ENCODE assay signal across 8 mouse cellular contexts in genomic region chr2:25557221-25557963, GRCm38 (mm10). TPM values are rescaled to one million over a fixed set of nuclear protein-coding genes. Genes with fewer than 3 reads are reported as not detected.
DNase-seq lines count a peak whose midpoint lies in the region; ATAC-seq and TF ChIP-seq lines count a peak whose summit lies in the region.

Gene Edf1 (plus strand): TSS chr2:25557847.

- TF ChIP-seq POLR2A in olfactory bulb, adult 2 months (IDR thresholded peaks at IDR 0.05; ENCODE audit: insufficient read depth, low read depth, low read length): peak; percentile 77

- ATAC-seq in lung, embryonic 15.5 days (ENCODE audit: borderline replicate concordance, extremely low read depth, low FRiP score, low TSS enrichment): peak; percentile 98

- no peaks in the 10 kb centered on the region for H3K9me3 ChIP-seq in hindbrain, embryonic 10.5 days
- H3K9me3 ChIP-seq in lung, embryonic 15.5 days: no peaks in the 10 kb centered on the region

- H3K9ac ChIP-seq in lung, embryonic 15.5 days: peak within 1 kb of the TSS; percentile 95

- H3K4me2 ChIP-seq in lung, embryonic 15.5 days: peak within 1 kb of the TSS; percentile 91

- peak; percentile 12; the same call in 1 of the 2 replicates for TF ChIP-seq CTCF in olfactory bulb, adult 2 months (IDR thresholded peaks at IDR 0.05; ENCODE audit: insufficient read depth, low read depth, low read length)

- peak within 1 kb of the TSS; percentile 99 for H3K4me3 ChIP-seq in hindbrain, embryonic 10.5 days
- H3K4me3 ChIP-seq in lung, embryonic 15.5 days: peak within 1 kb of the TSS; percentile 99
- peak within 1 kb of the TSS; percentile 83 for H3K4me3 ChIP-seq in olfactory bulb, adult 2 months (ENCODE audit: insufficient read depth, low read depth, low read length)

- under 1% methylated on average over 61 of the region's 61 CpGs for WGBS in hindbrain, embryonic 10.5 days
- WGBS in lung, embryonic 15.5 days: under 1% methylated on average over 61 of the region's 61 CpGs
- under 1% methylated on average over 61 of the region's 61 CpGs for WGBS in olfactory bulb, adult 2 months

- DNase-seq in Muller cell, postnatal 12 days (ENCODE audit: inconsistent ontology term): peak; percentile 97
- DNase-seq in cerebellum, adult 9-11 months: peak; percentile 96
- peak; percentile 90 to 96 for DNase-seq in frontal cortex, adult 2 months (ENCODE audit: extremely low spot score in 1 of 2, low spot score in 1 of 2)
- DNase-seq in hindbrain, embryonic 10.5 days (ENCODE audit: low spot score): peak; percentile 95
- peak; percentile 73 for DNase-seq in layer of hippocampus, adult 9-10 months (ENCODE audit: low spot score)
- DNase-seq in thymus, adult 18-20 months: peak; percentile 90 to 92

- H3K27me3 ChIP-seq in hindbrain, embryonic 10.5 days (ENCODE audit: insufficient read depth, poor library complexity, severe bottlenecking): no peaks in the 10 kb centered on the region
- H3K27me3 ChIP-seq in lung, embryonic 15.5 days: no peaks in the 10 kb centered on the region

- H3K4me1 ChIP-seq in hindbrain, embryonic 10.5 days (replicated peaks): peaks cover 30% of the 10 kb centered on the region
- H3K4me1 ChIP-seq in lung, embryonic 15.5 days: peaks cover 21% of the 10 kb centered on the region
- H3K4me1 ChIP-seq in olfactory bulb, adult 2 months (ENCODE audit: control insufficient read depth, insufficient read depth, low read length): peaks cover 3% of the 10 kb centered on the region; the same call in 1 of the 2 replicates

- H3K27ac ChIP-seq in hindbrain, embryonic 10.5 days: peak within 1 kb of the TSS; percentile 95
- H3K27ac ChIP-seq in lung, embryonic 15.5 days: peak within 1 kb of the TSS; percentile 81
- peak within 1 kb of the TSS; percentile 66 for H3K27ac ChIP-seq in olfactory bulb, adult 2 months (ENCODE audit: insufficient read depth, low read depth, low read length)

- H3K36me3 ChIP-seq in hindbrain, embryonic 10.5 days: peaks cover 26% of the 10 kb centered on the region
- H3K36me3 ChIP-seq in lung, embryonic 15.5 days: peaks cover 22% of the 10 kb centered on the region

RNA-seq across cellular contexts. Expression of gene Edf1, which starts in this region (rescaled TPM):
- 287 and 289 TPM in 2 replicates for polyA plus RNA-seq in frontal cortex, adult 2 months (2012; rRNA removed)
- polyA plus RNA-seq in hindbrain, embryonic 10.5 days (2016; fragmentation: Nextera tagmentation; extraction: Ambion mirVana): 376 and 388 TPM in 2 replicates
- 311 and 323 TPM in 2 replicates for polyA plus RNA-seq in lung, embryonic 15.5 days (2015; fragmentation: Nextera tagmentation; extraction: Ambion mirVana)
- polyA plus RNA-seq in olfactory bulb, adult 2 months (2012; ENCODE audit: insufficient read depth, insufficient read length, low replicate concordance, missing spikeins): not detected in 2 replicates

Comparison
In these comparisons a context has a peak if more than half of its experiments do, and no peak if none do; other contexts are left out.
1. Peak in every context shown above with its lines: DNase-seq, ATAC-seq, H3K4me3 ChIP-seq and H3K27ac ChIP-seq.